Mouse (Mus musculus): ENCODE measurements around the gene Txlna. TPM values are rescaled to one million over a fixed set of nuclear protein-coding genes. Genes with fewer than 3 reads are reported as not detected.

The Txlna gene
- polyA plus RNA-seq (2017; shearing (Covaris generic)), result 10 to 100 TPM; 60.1 to 66.5 TPM

DNA sequence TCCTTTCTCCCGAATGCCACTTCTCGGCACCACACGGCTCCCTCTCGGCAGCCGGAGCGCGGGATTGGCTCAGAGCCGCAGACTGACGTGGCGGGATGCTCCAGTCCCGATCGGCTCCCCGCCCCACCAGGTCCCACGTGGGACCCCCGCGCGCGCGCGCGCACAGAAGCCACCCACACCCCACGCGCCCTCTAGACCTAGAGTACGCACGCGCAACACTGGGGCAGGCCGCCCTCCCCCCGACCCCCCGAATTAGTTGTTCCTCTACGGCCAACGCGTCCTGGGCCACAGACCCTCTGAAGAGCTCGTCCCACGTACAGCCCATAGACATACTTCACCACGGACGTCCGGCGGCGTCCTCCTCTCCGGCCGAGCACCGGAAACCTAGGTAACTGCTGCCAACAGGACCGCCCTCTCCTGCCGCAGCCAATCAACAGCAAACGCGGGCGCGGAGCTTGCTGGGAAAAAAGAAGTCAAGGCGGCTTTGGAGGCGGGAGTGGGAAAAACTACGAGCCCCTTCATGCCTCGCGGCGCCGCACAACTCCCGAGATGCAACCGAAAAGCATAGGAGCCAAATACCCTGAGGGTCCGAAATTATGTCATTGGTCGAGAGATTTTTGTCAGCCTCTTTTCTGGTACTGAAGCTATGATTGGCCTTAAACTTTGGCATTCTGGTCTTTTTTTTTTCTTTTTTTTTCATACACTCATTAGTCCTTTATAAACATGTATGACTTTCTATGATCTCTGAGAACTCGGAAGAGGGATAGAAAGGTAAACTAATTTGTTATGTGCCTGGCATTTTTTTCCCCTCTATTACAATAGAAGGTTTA, at the start of gene Txlna:
Gene Txlna (minus strand): TSS at position 428 of the 830 bp plus-strand sequence.

DNA sequence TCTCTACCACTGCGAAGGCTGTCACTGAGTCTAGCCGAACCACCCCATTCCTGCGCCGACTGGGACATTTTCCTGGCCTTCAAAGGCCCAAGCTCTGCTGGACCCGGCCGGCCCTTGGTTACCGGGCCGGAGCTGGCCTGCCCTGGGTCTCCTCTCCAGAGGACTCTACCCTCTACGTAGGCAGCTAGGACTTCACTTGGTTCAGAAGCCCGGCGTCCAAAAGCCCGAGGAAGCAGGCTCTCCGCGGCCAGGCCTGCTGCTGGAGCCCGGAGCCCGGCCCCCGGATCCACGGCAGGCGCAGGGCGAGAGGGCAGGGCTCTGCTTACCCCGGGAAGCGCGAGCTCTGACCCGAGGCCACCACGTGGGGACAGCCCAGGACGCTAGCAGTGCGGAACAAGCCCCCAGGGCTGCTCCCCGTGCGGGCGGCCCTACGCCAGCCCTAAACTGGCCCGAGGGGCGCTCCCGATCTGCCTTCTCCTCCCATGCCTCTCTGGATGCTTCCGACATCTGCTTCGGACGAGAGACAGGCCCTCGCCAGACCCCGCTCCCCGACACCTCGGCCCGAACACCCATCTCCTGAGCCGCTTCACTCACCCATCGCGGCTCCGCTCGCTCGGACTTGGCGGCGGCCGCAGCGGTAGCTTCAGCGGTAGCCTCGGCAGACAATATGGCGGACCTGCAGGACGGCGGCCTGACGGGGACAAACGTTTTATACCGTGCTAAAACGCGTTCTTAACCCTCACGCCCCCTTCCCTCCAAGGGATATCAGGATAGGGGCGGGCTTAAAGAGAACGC, 31.4 kb upstream of the Txlna start, which contains the start of gene Kpna6:
Gene Kpna6 (minus strand): TSS at position 685 of the 795 bp plus-strand sequence.

DNA sequence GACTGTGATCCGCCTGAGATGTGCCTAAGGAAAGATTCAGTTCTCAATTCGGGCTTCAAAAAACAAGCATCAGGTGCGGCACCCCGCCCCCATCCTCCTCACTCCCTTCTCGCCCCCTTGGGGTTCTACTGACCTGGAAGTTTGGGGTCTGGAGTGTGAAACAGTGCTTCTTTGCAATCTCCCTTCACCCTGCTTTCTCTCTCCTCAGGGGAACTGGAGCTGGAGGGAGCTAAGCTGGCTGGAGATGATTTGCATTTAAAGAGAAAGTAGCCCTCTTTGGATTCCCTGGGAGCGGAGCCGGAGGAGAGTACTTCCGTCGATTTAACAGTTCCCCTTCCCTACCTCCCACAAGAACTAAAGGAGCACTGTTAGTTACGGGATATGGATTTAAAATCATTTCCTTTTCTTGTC, 17.2 kb downstream of the Txlna start, which contains the start of gene Ccdc28b:
Gene Ccdc28b (minus strand): TSS at position 267 of the 411 bp plus-strand sequence.

DNA sequence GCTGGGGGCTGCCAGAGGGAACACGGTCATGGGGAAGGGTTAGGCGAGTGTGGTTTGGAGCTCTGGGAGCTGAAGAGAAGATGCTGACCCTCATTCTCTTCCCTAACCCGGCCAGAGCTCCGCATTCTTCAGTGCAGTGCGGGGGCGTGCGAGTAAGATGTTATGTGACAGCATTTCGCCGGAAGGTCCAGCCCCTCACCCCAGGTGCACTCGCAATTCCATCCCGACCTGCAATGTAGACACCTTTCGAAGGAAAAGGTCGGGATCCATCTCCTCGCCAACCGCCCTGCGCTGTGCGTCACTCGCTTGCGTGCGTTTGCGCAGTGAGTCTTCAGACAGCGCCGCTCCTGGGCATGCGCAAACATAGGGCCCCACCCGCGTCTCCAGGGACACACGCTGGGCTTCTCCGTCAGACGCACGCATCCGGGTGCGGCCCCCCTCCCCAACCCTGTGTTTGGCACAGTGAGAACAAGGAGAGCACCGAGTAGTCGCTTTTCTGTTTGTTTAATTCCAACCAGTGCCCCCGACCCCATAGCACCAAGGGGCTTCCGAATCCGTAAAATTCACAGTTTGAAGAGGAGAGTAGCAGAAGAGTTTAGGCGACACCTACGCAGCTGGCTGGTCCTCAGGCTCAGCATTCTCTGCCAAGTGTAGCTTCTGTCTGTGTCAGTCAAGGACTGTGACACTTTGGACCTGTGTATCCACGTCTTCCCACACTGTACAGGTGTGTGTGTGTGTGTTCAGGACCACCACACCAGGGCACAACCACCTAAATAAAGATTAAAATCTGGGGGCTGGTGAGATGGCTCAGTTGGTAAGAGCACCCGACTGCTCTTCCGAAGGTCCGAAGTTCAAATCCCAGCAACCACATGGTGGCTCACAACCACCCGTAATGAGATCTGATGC, 21.8 kb downstream of the Txlna start, which contains the start of gene Iqcc:
Gene Iqcc (minus strand): TSS at position 314 of the 906 bp plus-strand sequence.

DNA sequence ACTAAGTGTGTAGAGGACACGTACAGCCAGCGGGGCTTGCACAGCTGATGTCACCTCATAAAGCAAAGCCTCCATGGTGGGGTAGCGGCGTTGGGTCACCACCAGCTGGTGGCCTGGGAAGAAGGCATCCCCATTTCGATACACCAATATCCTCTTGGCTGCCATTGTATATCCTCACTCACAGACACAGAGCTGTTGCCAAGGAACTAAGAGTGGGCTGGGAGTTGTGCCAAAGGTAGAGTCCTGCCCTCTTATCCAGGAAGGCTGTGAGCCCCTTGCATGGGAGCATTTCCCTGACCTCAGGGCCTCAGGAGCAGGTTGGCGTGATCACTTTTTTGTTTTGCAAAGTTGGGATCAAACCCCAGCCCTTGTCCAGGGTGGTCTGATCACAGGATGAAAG, 26.8 kb downstream of the Txlna start, which contains the start of gene Dcdc2b:
Gene Dcdc2b (minus strand): TSS at position 165 of the 400 bp plus-strand sequence.

DNA sequence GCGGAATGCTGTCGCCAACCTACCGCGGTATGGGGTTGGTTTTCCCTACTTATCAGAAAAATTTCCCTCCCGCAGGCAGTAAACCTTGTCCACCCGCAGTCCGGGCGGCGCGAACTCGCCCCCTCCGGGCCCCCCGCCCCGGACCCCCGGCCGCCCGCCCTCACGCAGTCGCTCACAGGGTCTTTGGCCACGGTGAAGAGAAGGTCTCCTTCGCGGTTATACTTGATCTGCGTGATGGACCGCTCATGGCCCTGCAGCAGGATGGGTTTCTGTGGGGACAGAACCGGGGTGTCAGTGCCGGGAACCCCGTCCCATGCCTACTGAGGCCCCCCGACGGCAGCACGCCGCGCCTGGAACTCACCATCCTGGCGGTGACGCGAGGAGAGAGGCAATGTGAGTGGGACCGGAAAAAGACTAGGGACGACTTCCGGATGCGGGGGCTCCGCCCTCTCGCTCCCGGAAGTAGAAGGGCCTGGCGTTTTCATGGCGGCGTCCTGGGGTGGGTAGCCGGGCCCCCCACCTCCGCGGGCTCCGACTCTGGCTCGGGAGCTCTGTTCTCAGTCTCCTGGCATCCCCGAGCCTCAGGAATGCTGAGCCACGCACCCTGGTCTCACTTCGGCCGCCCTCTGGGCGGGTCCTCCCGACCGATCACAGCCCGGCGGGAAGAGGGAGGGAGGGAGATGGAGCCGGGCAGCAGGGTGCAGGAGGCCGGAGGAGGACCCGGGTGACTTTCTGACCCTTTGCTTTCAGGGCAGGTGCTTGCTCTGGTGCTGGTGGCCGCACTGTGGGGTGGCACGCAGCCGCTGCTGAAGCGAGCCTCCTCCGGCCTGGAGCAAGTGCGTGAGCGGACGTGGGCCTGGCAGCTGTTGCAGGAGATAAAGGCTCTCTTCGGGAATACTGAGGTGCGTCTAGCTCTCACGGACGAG, 40.4 kb downstream of the Txlna start, which contains the start of the genes Eif3i and Tmem234:
Gene Eif3i (minus strand): TSS at position 416 of the 926 bp plus-strand sequence.
Gene Tmem234 (plus strand): TSS at position 436 of the 926 bp plus-strand sequence.

DNA sequence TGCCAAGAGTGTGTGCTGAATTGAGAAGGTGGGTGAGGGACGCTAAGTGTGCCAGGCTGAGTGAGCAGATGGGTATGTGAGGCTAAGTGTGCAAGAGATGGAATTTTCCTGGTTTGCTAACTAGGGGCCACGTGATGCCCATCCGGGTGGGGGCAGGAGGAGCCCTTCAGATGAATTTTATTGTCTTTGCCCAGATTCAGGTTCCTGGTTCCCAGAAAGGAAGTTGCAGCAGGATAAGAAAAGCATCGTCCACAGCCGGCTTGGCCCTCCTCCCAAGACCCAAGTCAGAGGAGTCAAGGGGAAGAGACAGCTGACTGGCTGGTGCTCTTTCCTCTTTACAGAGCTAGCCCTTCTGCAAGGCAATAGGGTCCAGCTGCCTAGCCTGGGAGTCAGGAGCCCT, 62.4 kb downstream of the Txlna start, which contains the start of gene Fam167b:
Gene Fam167b (minus strand): TSS at position 84 of the 400 bp plus-strand sequence.

Other genes with a start within 250 kb of the Txlna start
- under 1 TPM in 1 of 2 experiments, not detected in 1; 0.05 TPM for gene Zbtb8b, start 200.2 kb downstream of the Txlna start, polyA plus RNA-seq (2017; shearing (Covaris generic))
- gene Bsdc1, start 179.5 kb downstream of the Txlna start, polyA plus RNA-seq (2017; shearing (Covaris generic)), result 10 to 100 TPM; 26.0 to 29.6 TPM
- not detected for gene Tssk3, start 150.0 kb downstream of the Txlna start, polyA plus RNA-seq (2017; shearing (Covaris generic))
- not detected for gene Fam229a, start 149.9 kb downstream of the Txlna start, polyA plus RNA-seq (2017; shearing (Covaris generic))
- gene Marcksl1, start 127.5 kb downstream of the Txlna start, polyA plus RNA-seq (2017; shearing (Covaris generic)), result 10 to 100 TPM; 49.7 to 61.2 TPM
- gene Hdac1, start 98.4 kb downstream of the Txlna start, polyA plus RNA-seq (2017; shearing (Covaris generic)), result 100 to 1,000 TPM; 282 to 317 TPM
- 1,000 to 10,000 TPM; 1,347 to 1,373 TPM for gene Lck, start 67.4 kb downstream of the Txlna start, polyA plus RNA-seq (2017; shearing (Covaris generic))
- gene Fam167b, start 62.5 kb downstream of the Txlna start, polyA plus RNA-seq (2017; shearing (Covaris generic)), result under 1 TPM in 1 of 2 experiments, not detected in 1; 0.47 TPM
- 100 to 1,000 TPM; 194 to 246 TPM for gene Eif3i, start 40.4 kb downstream of the Txlna start, polyA plus RNA-seq (2017; shearing (Covaris generic))
- 100 to 1,000 TPM; 215 to 273 TPM for gene Tmem234, start 40.4 kb downstream of the Txlna start, polyA plus RNA-seq (2017; shearing (Covaris generic))
- gene Dcdc2b, start 26.8 kb downstream of the Txlna start, polyA plus RNA-seq (2017; shearing (Covaris generic)), result 1 to 10 TPM; 4.6 to 7.9 TPM
- gene Iqcc, start 22.0 kb downstream of the Txlna start, polyA plus RNA-seq (2017; shearing (Covaris generic)), result 10 to 100 TPM; 26.3 to 35.0 TPM
- 10 to 100 TPM; 29.9 to 68.8 TPM for gene Ccdc28b, start 17.1 kb downstream of the Txlna start, polyA plus RNA-seq (2017; shearing (Covaris generic))
- 10 to 100 TPM; 14.3 to 20.6 TPM for gene Kpna6, start 31.7 kb upstream of the Txlna start, polyA plus RNA-seq (2017; shearing (Covaris generic))
- 10 to 100 TPM; 24.1 to 26.0 TPM for gene Tmem39b, start 55.8 kb upstream of the Txlna start, polyA plus RNA-seq (2017; shearing (Covaris generic))
- 100 to 1,000 TPM; 139 to 167 TPM for gene Khdrbs1, start 101.2 kb upstream of the Txlna start, polyA plus RNA-seq (2017; shearing (Covaris generic))
- 100 to 1,000 TPM; 488 to 498 TPM for gene Ptp4a2, start 170.2 kb upstream of the Txlna start, polyA plus RNA-seq (2017; shearing (Covaris generic))